ENCODE assay signal across 7 mouse cellular contexts in the genomic region with DNA sequence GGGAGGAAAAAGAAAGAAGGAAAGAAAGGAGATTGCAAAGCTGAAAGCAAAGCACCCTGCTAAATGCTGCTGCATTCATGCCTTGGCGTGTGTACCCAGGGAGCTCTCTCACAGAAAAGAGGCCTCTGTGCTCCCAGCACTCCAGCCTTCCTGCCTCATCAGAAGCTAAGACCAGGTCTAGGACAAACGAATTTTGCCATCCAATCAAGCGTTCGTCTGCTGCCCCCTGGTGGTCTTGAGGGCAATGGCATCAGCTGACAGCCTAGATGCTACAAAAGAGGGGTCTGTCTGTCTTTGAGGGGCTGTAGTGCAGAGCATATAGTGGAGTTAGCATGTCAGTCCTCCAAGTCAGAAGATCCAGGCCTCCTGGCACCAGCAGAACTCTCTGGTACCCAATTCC. TPM values are rescaled to one million over a fixed set of nuclear protein-coding genes. Genes with fewer than 3 reads are reported as not detected.
A peak's percentile ranks its signal among the peaks of the same experiment; 100 is the strongest.
DNase-seq lines count a peak whose midpoint lies in the region; ATAC-seq and TF ChIP-seq lines count a peak whose summit lies in the region.

No protein-coding gene starts in this region.

- 0% methylated on average over 4 of the region's 4 CpGs for WGBS in hindbrain, postnatal 0 days
- WGBS in midbrain, embryonic 12.5 days: 0% methylated on average over 4 of the region's 4 CpGs
- 2% methylated on average over 4 of the region's 4 CpGs for WGBS in small intestine, adult 2 months

- no peak overlapping the region for H3K4me3 ChIP-seq in hindbrain, postnatal 0 days (ENCODE audit: low read length)
- H3K4me3 ChIP-seq in midbrain, embryonic 12.5 days: no peak overlapping the region
- H3K4me3 ChIP-seq in small intestine, adult 2 months (ENCODE audit: low read depth, low read length): no peak overlapping the region

- H3K4me2 ChIP-seq in hindbrain, postnatal 0 days (ENCODE audit: low read depth, low read length): no peak overlapping the region
- peak overlapping the region; percentile 99; the same call in 1 of the 2 replicates for H3K4me2 ChIP-seq in midbrain, embryonic 12.5 days (replicated peaks)

- H3K27ac ChIP-seq in hindbrain, postnatal 0 days: no peak overlapping the region; the same call in 1 of the 2 replicates
- peak overlapping the region; percentile 56 for H3K27ac ChIP-seq in midbrain, embryonic 12.5 days (replicated peaks)
- no peak overlapping the region for H3K27ac ChIP-seq in small intestine, adult 2 months (ENCODE audit: insufficient read depth, low read depth, low read length)

- no peaks in the 10 kb centered on the region for H3K36me3 ChIP-seq in hindbrain, postnatal 0 days (ENCODE audit: insufficient read depth, low read length)
- H3K36me3 ChIP-seq in midbrain, embryonic 12.5 days: no peaks in the 10 kb centered on the region
- H3K36me3 ChIP-seq in small intestine, adult 2 months (ENCODE audit: control insufficient read depth, insufficient read depth, low read length): no peaks in the 10 kb centered on the region

- intact Hi-C loops in left cerebral cortex, postnatal 10 days (cut with DNase I): no loop called here

- H3K4me1 ChIP-seq in hindbrain, postnatal 0 days (ENCODE audit: insufficient read depth, low read length): peaks cover 19% of the 10 kb centered on the region
- peaks cover 40% of the 10 kb centered on the region for H3K4me1 ChIP-seq in midbrain, embryonic 12.5 days
- peaks cover 19% of the 10 kb centered on the region for H3K4me1 ChIP-seq in small intestine, adult 2 months (ENCODE audit: control insufficient read depth, insufficient read depth, insufficient read length, low read length)

- no peak for TF ChIP-seq POLR2A in small intestine, adult 2 months (IDR thresholded peaks at IDR 0.05; ENCODE audit: low read depth, low read length)

- DNase-seq in adipocyte (ENCODE audit: low spot score): peak; percentile 88
- peak; percentile 70 for DNase-seq in cerebellum, adult 9-11 months
- DNase-seq in frontal cortex, postnatal 10 days (ENCODE audit: low spot score in 2 of 2): peak; percentile 71 to 83
- peak; percentile 95 for DNase-seq in hindbrain, postnatal 0 days (ENCODE audit: low spot score)
- DNase-seq in left cerebral cortex, postnatal 10 days (ENCODE audit: extremely low spot score in 1 of 2, low spot score in 2 of 2): peak; percentile 84 to 87

- TF ChIP-seq CTCF in hindbrain, postnatal 0 days (IDR thresholded peaks at IDR 0.05; ENCODE audit: low read depth): peak; percentile 100
- TF ChIP-seq CTCF in small intestine, adult 2 months (IDR thresholded peaks at IDR 0.05; ENCODE audit: extremely low read depth, insufficient read length, insufficient replicate concordance, low read depth, low read length): peak; percentile 99

- no peaks in the 10 kb centered on the region for H3K27me3 ChIP-seq in hindbrain, postnatal 0 days (ENCODE audit: insufficient read depth, low read length)
- H3K27me3 ChIP-seq in midbrain, embryonic 12.5 days: no peaks in the 10 kb centered on the region
- no peaks in the 10 kb centered on the region for H3K27me3 ChIP-seq in small intestine, adult 2 months (ENCODE audit: control insufficient read depth, insufficient read depth, low read length)

- H3K9me3 ChIP-seq in hindbrain, postnatal 0 days (ENCODE audit: low read length): no peaks in the 10 kb centered on the region
- H3K9me3 ChIP-seq in midbrain, embryonic 12.5 days: no peaks in the 10 kb centered on the region

- H3K9ac ChIP-seq in hindbrain, postnatal 0 days (replicated peaks; ENCODE audit: low read length): no peak overlapping the region
- 0 out of 2 replicates have a peak overlapping the region, but pooled peaks have one; percentile 28 for H3K9ac ChIP-seq in midbrain, embryonic 12.5 days (replicated peaks)

- peak; percentile 53 for ATAC-seq in hindbrain, postnatal 0 days
- ATAC-seq in midbrain, embryonic 12.5 days (ENCODE audit: low FRiP score, low read depth): peak; percentile 12; the same call in 1 of the 2 replicates

RNA-seq across cellular contexts. Expression of a gene that starts 1.2 kb away (rescaled TPM):
- total RNA-seq in hindbrain, postnatal 0 days (2014; rRNA removed): 38.4 and 44.9 TPM in 2 replicates
- 8.2 TPM in 2 replicates for polyA plus RNA-seq in hindbrain, postnatal 0 days (2015; fragmentation: Nextera tagmentation; extraction: Ambion mirVana)
- total RNA-seq in left cerebral cortex, postnatal 10 days (2021): 10 to 100 TPM; 26.1 to 29.0 TPM
- 24.1 and 27.6 TPM in 2 replicates for polyA plus RNA-seq in midbrain, embryonic 12.5 days (2016; fragmentation: Nextera tagmentation; extraction: Ambion mirVana)
- polyA plus RNA-seq in small intestine, adult 2 months (2012; rRNA removed): 21.8 and 59.5 TPM in 2 replicates

RNA-seq across cellular contexts. Expression of a gene that starts 14.1 kb away (rescaled TPM):
- total RNA-seq in hindbrain, postnatal 0 days (2014; rRNA removed): 29.9 and 30.9 TPM in 2 replicates
- polyA plus RNA-seq in hindbrain, postnatal 0 days (2015; fragmentation: Nextera tagmentation; extraction: Ambion mirVana): 34.1 and 39.7 TPM in 2 replicates
- 10 to 100 TPM; 27.9 to 29.1 TPM for total RNA-seq in left cerebral cortex, postnatal 10 days (2021)
- polyA plus RNA-seq in midbrain, embryonic 12.5 days (2016; fragmentation: Nextera tagmentation; extraction: Ambion mirVana): 16.7 and 17.3 TPM in 2 replicates
- polyA plus RNA-seq in small intestine, adult 2 months (2012; rRNA removed): 0.81 and 1.4 TPM in 2 replicates
